Mouse (Mus musculus): ENCODE results near the gene Marveld2. TPM values are rescaled to one million over a fixed set of nuclear protein-coding genes. Genes with fewer than 3 reads are reported as not detected.

Gene Marveld2
- polyA plus RNA-seq, 1 experiment = 11.5 TPM

GRCm38 (mm10) chr13:100597284-100597683, 19.5 kb downstream of the Marveld2 start:
- H3K27ac ChIP-seq (ENCODE audit: insufficient read depth, low read depth, low read length) = no peak overlapping the region
- no peaks in the 10 kb centered on the region; the same call in 1 of the 2 replicates for H3K36me3 ChIP-seq (ENCODE audit: control insufficient read depth, insufficient read depth, low read length)
- no peaks in the 10 kb centered on the region for H3K27me3 ChIP-seq (replicated peaks; ENCODE audit: control insufficient read depth, insufficient read depth, low read length)
- no peaks in the 10 kb centered on the region; the same call in 1 of the 2 replicates for H3K4me1 ChIP-seq (ENCODE audit: control insufficient read depth, insufficient read depth, low read length)
- H3K4me3 ChIP-seq (ENCODE audit: insufficient read depth, low read depth, low read length) = no peak overlapping the region
- no peak for TF ChIP-seq POLR2A (IDR thresholded peaks at IDR 0.05; ENCODE audit: low read depth, low read length)
- no peak for DNase-seq
- 77% methylated on average over 9 of the region's 9 CpGs for WGBS

DNA sequence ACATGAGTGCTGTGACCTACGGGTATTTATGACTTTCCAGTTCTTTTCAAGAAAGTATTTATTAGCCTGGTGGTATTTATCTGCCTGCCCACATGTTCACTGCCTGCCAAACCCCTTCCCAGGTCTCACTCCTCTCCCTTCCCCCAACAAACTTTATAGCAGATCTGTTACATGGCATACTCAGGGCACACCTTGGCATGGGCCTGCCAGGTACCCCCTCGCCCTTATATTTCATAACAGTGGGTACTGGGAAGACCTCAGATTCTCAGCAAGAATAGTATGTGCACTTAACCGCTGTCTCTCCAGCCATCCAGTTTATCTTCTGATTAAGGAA, 21.3 kb downstream of the Marveld2 start:
- TF ChIP-seq POLR2A (IDR thresholded peaks at IDR 0.05; ENCODE audit: low read depth, low read length) (no peak), CTCF (conservative IDR thresholded peaks at IDR 0.05; ENCODE audit: insufficient read depth, insufficient read length, low read depth, low read length) (no peak)
- DNase-seq = no peak
- no peaks in the 10 kb centered on the region; the same call in 1 of the 2 replicates for H3K36me3 ChIP-seq (ENCODE audit: control insufficient read depth, insufficient read depth, low read length)
- no peaks in the 10 kb centered on the region for H3K27me3 ChIP-seq (replicated peaks; ENCODE audit: control insufficient read depth, insufficient read depth, low read length)
- no peaks in the 10 kb centered on the region; the same call in 1 of the 2 replicates for H3K4me1 ChIP-seq (ENCODE audit: control insufficient read depth, insufficient read depth, low read length)
- H3K27ac ChIP-seq (ENCODE audit: insufficient read depth, low read depth, low read length) = no peak overlapping the region
- 62% methylated on average over 3 of the region's 3 CpGs for WGBS
- no peak overlapping the region for H3K4me3 ChIP-seq (ENCODE audit: insufficient read depth, low read depth, low read length)

DNA sequence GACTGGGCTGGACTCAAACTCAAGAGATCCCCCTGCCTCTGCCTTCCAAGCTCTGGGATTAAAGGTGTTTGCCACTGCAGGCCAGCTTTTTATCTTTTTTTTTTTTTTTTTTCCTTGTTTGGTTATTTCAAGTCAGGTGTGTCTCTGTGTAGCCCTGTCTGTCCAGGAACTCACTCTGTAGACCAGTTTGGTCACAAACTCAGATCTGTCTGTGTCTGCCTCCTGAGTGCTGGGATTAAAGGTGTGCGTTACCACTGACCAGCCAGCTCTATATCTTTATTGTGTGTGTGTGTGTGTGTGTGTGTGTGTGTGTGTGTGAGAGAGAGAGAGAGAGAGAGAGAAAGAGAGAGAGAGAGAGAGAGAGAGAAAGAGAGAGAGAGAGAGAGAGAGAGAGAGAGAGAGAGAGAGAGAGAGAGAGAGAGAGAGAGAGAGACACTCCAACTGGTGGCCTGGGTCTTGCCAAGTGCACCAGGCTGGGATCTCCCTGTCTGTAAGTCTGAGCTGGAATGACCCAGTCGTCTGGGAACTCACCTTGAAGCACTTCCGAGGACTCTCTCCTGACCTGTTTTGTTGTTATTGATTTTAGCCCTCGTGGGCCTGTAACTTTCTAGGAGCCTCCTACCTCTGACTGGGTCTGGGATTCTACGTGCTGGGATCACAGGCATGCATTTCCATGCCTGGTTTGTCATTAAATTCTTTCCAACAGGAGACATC, 21.8 kb downstream of the Marveld2 start:
- Histone ChIP-seq H3K36me3 (ENCODE audit: control insufficient read depth, insufficient read depth, low read length) (no peaks in the 10 kb centered on the region; the same call in 1 of the 2 replicates), H3K4me1 (ENCODE audit: control insufficient read depth, insufficient read depth, low read length) (no peaks in the 10 kb centered on the region; the same call in 1 of the 2 replicates), H3K27me3 (replicated peaks; ENCODE audit: control insufficient read depth, insufficient read depth, low read length) (no peaks in the 10 kb centered on the region), H3K27ac (ENCODE audit: insufficient read depth, low read depth, low read length) (peak overlapping the region; percentile 42), H3K4me3 (ENCODE audit: insufficient read depth, low read depth, low read length) (no peak overlapping the region)
- WGBS = 42% methylated on average over 5 of the region's 5 CpGs
- DNase-seq = peak; percentile 60
- no peak for TF ChIP-seq CTCF (conservative IDR thresholded peaks at IDR 0.05; ENCODE audit: insufficient read depth, insufficient read length, low read depth, low read length)
- no peak for TF ChIP-seq POLR2A (IDR thresholded peaks at IDR 0.05; ENCODE audit: low read depth, low read length)

DNA sequence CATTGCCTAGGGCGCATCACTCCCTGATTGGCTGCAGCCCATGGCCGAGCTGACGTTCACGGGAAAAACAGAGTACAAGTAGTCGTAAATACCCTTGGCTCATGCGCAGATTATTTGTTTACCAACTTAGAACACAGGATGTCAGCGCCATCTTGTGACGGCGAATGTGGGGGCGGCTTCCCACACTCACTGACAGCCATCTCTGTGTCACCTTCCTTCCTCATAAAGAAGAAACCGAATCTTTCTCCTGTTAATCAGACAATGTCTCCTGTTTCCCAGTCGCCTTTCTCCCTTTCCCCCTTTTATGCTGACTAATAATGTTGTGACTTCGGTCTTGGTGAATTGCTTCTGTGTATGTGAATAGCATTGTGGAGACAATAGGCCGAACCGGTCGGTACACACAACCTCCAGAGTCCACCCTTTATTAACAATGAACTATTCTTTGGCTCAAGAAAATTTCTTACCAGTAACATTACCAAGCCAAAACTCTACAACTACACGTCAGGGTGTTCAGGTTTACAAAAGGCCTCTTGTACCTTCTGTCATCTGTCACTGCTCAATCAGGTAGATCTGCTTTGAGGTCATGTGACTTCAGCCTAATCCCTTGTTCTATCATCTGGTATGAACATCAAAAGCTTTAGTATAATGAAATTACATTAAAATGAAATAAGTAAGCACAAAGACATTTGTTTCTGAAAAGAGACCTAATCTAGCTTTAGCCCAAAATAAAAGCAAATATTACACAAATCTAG, 22.6 kb downstream of the Marveld2 start:
- 56% methylated on average over 12 of the region's 17 CpGs for WGBS
- no peaks in the 10 kb centered on the region; the same call in 1 of the 2 replicates for H3K36me3 ChIP-seq (ENCODE audit: control insufficient read depth, insufficient read depth, low read length)
- no peaks in the 10 kb centered on the region; the same call in 1 of the 2 replicates for H3K4me1 ChIP-seq (ENCODE audit: control insufficient read depth, insufficient read depth, low read length)
- H3K27me3 ChIP-seq (replicated peaks; ENCODE audit: control insufficient read depth, insufficient read depth, low read length) = no peaks in the 10 kb centered on the region
- peak; percentile 78 for DNase-seq
- TF ChIP-seq CTCF (conservative IDR thresholded peaks at IDR 0.05; ENCODE audit: insufficient read depth, insufficient read length, low read depth, low read length) (no peak), POLR2A (IDR thresholded peaks at IDR 0.05; ENCODE audit: low read depth, low read length) (no peak)
- no peak overlapping the region for H3K4me3 ChIP-seq (ENCODE audit: insufficient read depth, low read depth, low read length)
- H3K27ac ChIP-seq (ENCODE audit: insufficient read depth, low read depth, low read length) = peak overlapping the region; percentile 100

DNA sequence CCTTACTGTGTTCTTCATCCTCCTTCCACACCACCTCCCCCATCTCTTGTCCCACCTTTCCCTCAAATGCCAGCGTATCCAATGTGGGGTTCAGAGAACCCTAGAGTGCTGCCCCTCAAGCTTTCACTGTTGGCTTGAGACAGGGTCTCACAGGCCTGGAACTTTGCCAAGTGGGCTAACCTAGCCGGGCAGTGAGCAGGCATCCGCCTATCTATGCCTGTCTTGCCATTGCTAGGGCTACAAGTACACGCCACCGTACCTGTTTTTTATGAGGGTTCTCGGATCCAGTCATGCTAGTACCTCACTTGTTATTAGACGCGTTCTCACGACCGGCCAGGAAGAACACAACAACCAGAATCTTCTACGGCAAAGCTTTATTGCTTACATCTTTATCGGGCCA, 28.1 kb downstream of the Marveld2 start:
- 74% methylated on average over 12 of the region's 12 CpGs for WGBS
- Histone ChIP-seq H3K27me3 (replicated peaks; ENCODE audit: control insufficient read depth, insufficient read depth, low read length) (no peaks in the 10 kb centered on the region), H3K4me1 (ENCODE audit: control insufficient read depth, insufficient read depth, low read length) (no peaks in the 10 kb centered on the region), H3K4me3 (ENCODE audit: insufficient read depth, low read depth, low read length) (peak overlapping the region; percentile 56), H3K36me3 (ENCODE audit: control insufficient read depth, insufficient read depth, low read length) (no peaks in the 10 kb centered on the region), H3K27ac (ENCODE audit: insufficient read depth, low read depth, low read length) (peak overlapping the region; percentile 25; the same call in 1 of the 2 replicates)
- DNase-seq = no peak
- TF ChIP-seq POLR2A (IDR thresholded peaks at IDR 0.05; ENCODE audit: low read depth, low read length) (no peak), CTCF (conservative IDR thresholded peaks at IDR 0.05; ENCODE audit: insufficient read depth, insufficient read length, low read depth, low read length) (no peak)

GRCm38 (mm10) chr13:100582144-100582543, 34.6 kb downstream of the Marveld2 start:
- Histone ChIP-seq H3K36me3 (ENCODE audit: control insufficient read depth, insufficient read depth, low read length) (no peaks in the 10 kb centered on the region), H3K4me3 (ENCODE audit: insufficient read depth, low read depth, low read length) (no peak overlapping the region), H3K27me3 (replicated peaks; ENCODE audit: control insufficient read depth, insufficient read depth, low read length) (no peaks in the 10 kb centered on the region), H3K4me1 (ENCODE audit: control insufficient read depth, insufficient read depth, low read length) (peaks cover 11% of the 10 kb centered on the region; the same call in 1 of the 2 replicates), H3K27ac (ENCODE audit: insufficient read depth, low read depth, low read length) (peak overlapping the region; percentile 80)
- TF ChIP-seq CTCF (conservative IDR thresholded peaks at IDR 0.05; ENCODE audit: insufficient read depth, insufficient read length, low read depth, low read length) (no peak), POLR2A (IDR thresholded peaks at IDR 0.05; ENCODE audit: low read depth, low read length) (no peak)
- WGBS = 32% methylated on average over 6 of the region's 6 CpGs
- no peak for DNase-seq

- TF ChIP-seq CTCF (conservative IDR thresholded peaks at IDR 0.05; ENCODE audit: insufficient read depth, insufficient read length, low read depth, low read length) = no peak
- Histone ChIP-seq H3K27me3 (replicated peaks; ENCODE audit: control insufficient read depth, insufficient read depth, low read length) (no peaks in the 10 kb centered on the region), H3K27ac (ENCODE audit: insufficient read depth, low read depth, low read length) (peak overlapping the region; percentile 80), H3K4me1 (ENCODE audit: control insufficient read depth, insufficient read depth, low read length) (peaks cover 11% of the 10 kb centered on the region; the same call in 1 of the 2 replicates), H3K4me3 (ENCODE audit: insufficient read depth, low read depth, low read length) (no peak overlapping the region), H3K36me3 (ENCODE audit: control insufficient read depth, insufficient read depth, low read length) (no peaks in the 10 kb centered on the region)
- DNase-seq = peak; percentile 84
- WGBS = 13% methylated on average over 3 of the region's 3 CpGs
Measured at GRCm38 (mm10) chr13:100581701-100582100, 35.1 kb downstream of the Marveld2 start.
